Mouse (Mus musculus) hindbrain, postnatal 0 days (tissue): ENCODE data around the gene Itpr1. TPM values are rescaled to one million over a fixed set of nuclear protein-coding genes. Genes with fewer than 3 reads are reported as not detected.

Experiments used
- ATAC-seq: fragments of 200-750 bp; cut with Nextera tagmentation; 2 replicates; pipeline ENCODE4 v1.8.0; 2017; ENCODE audit warnings: mild to moderate bottlenecking, moderate TSS enrichment, moderate library complexity
- DNase-seq: peaks from one replicate; pipeline ENCODE4 v3.0.0-alpha.2; 2015; ENCODE audit warnings: low spot score
- H3K27ac ChIP-seq: fragments of 300-500 bp; sonication (generic); 2 replicates; pipeline ENCODE4 v1.5.1; 2014; ENCODE audit warnings: mild to moderate bottlenecking
- H3K27me3 ChIP-seq: fragments of 300-500 bp; sonication (generic); 2 replicates; pipeline ENCODE4 v1.6.1; 2014; ENCODE audit warnings: low read length, mixed read lengths; ENCODE audit not compliant: insufficient read depth
- H3K36me3 ChIP-seq: fragments of 300-500 bp; sonication (generic); 2 replicates; pipeline ENCODE4 v1.6.1; 2014; ENCODE audit warnings: low read length, mixed read lengths; ENCODE audit not compliant: insufficient read depth
- H3K4me1 ChIP-seq: fragments of 300-500 bp; sonication (generic); 2 replicates; pipeline ENCODE4 v1.6.1; 2014; ENCODE audit warnings: antibody characterized with exemption, low read length, mixed read lengths; ENCODE audit not compliant: insufficient read depth
- H3K4me2 ChIP-seq: fragments of 300-500 bp; sonication (generic); 2 replicates; pipeline ENCODE4 v1.6.1; 2014; ENCODE audit warnings: low read depth, mild to moderate bottlenecking, low read length, moderate library complexity, mixed read lengths
- H3K4me3 ChIP-seq: fragments of 300-500 bp; sonication (generic); 2 replicates; pipeline ENCODE4 v1.5.1; 2014; ENCODE audit warnings: low read length
- H3K9ac ChIP-seq: fragments of 300-500 bp; sonication (generic); replicated peaks from 2 replicates; pipeline ENCODE4 v1.6.1; 2014; ENCODE audit warnings: mild to moderate bottlenecking, low read length, moderate library complexity, mixed read lengths
- H3K9me3 ChIP-seq: fragments of 300-500 bp; sonication (generic); 2 replicates; pipeline ENCODE4 v1.6.1; 2016; ENCODE audit warnings: low read length, mixed read lengths
- CTCF ChIP-seq: IDR thresholded peaks from 2 replicates; pipeline ENCODE4 v1.5.1; 2016; ENCODE audit warnings: antibody characterized with exemption, control low read depth, low read depth
- WGBS: fragments of 180-500 bp; shearing (Covaris S2); extraction: QIAGEN DNeasy Blood & Tissue Kit; methylation state at CpG from one replicate; pipeline ENCODE4 v1.1.7; 2014; 5-methylcytosine and 5-hydroxymethylcytosine counted together
- polyA plus RNA-seq: library from polyadenylated mRNA; unstranded; fragments of >200 nt; fragmentation: Nextera tagmentation; extraction: Ambion mirVana; gene quantifications from 2 replicates; pipeline ENCODE4 v1.2.1, GENCODE M21; 2015
- total RNA-seq: library from RNA; depleted of rRNA; stranded (reverse); fragments of >200 nt; gene quantifications from 2 replicates; pipeline ENCODE4 v1.2.3, GENCODE M21; 2014

Itpr1 gene
- total and polyA plus RNA-seq, 2 experiments from 2014 or later = 7.2 to 47.1 TPM

GRCm38 (mm10) chr6:108529150-108529549 is 316.3 kb downstream of the Itpr1 start:
- ATAC-seq (no peak), DNase-seq (no peak)
- H3K27me3 ChIP-seq = no peaks in the 10 kb centered on the region
- no peaks in the 10 kb centered on the region for H3K36me3 ChIP-seq
- H3K4me3 ChIP-seq = no peak overlapping the region
- H3K4me2 ChIP-seq = no peak overlapping the region
- H3K27ac ChIP-seq = no peak overlapping the region
- TF ChIP-seq CTCF = no peak
- no peaks in the 10 kb centered on the region for H3K4me1 ChIP-seq
- no peaks in the 10 kb centered on the region for H3K9me3 ChIP-seq
- 78% methylated on average over 3 of the region's 3 CpGs for WGBS
- H3K9ac ChIP-seq = no peak overlapping the region

- no peaks in the 10 kb centered on the region for H3K4me1 ChIP-seq
- 31% methylated on average over 6 of the region's 6 CpGs for WGBS
- no peak for TF ChIP-seq CTCF
- no peak overlapping the region for H3K9ac ChIP-seq
- no peak overlapping the region for H3K4me2 ChIP-seq
- no peaks in the 10 kb centered on the region for H3K27me3 ChIP-seq
- no peaks in the 10 kb centered on the region for H3K9me3 ChIP-seq
- ATAC-seq (peak; percentile 36; the same call in 1 of the 2 replicates), DNase-seq (no peak)
- H3K27ac ChIP-seq = no peak overlapping the region
- no peak overlapping the region for H3K4me3 ChIP-seq
- H3K36me3 ChIP-seq = no peaks in the 10 kb centered on the region
Observed at GRCm38 (mm10) chr6:108530781-108531323, 318.0 kb downstream of the Itpr1 start.

- Histone ChIP-seq H3K9me3 (no peaks in the 10 kb centered on the region), H3K4me1 (no peaks in the 10 kb centered on the region), H3K9ac (no peak overlapping the region), H3K36me3 (no peaks in the 10 kb centered on the region), H3K4me3 (no peak overlapping the region), H3K27ac (no peak overlapping the region), H3K4me2 (no peak overlapping the region), H3K27me3 (no peaks in the 10 kb centered on the region)
- no peak for TF ChIP-seq CTCF
- ATAC-seq (peak; percentile 38; the same call in 1 of the 2 replicates), DNase-seq (no peak)
- 50% methylated on average over 12 of the region's 12 CpGs for WGBS
Observed at GRCm38 (mm10) chr6:108531324-108532311, 318.7 kb downstream of the Itpr1 start.

GRCm38 (mm10) chr6:108532486-108533179 is 319.7 kb downstream of the Itpr1 start:
- Histone ChIP-seq H3K9ac (no peak overlapping the region), H3K27me3 (no peaks in the 10 kb centered on the region), H3K9me3 (no peaks in the 10 kb centered on the region), H3K27ac (no peak overlapping the region), H3K36me3 (no peaks in the 10 kb centered on the region), H3K4me3 (no peak overlapping the region), H3K4me2 (no peak overlapping the region), H3K4me1 (no peaks in the 10 kb centered on the region)
- WGBS = 81% methylated on average over 10 of the region's 10 CpGs
- no peak for TF ChIP-seq CTCF
- DNase-seq (no peak), ATAC-seq (no peak)

- no peaks in the 10 kb centered on the region for H3K27me3 ChIP-seq
- TF ChIP-seq CTCF = no peak
- WGBS = 89% methylated on average over 5 of the region's 5 CpGs
- no peak overlapping the region for H3K4me3 ChIP-seq
- no peak for ATAC-seq
- H3K4me1 ChIP-seq = no peaks in the 10 kb centered on the region
- no peaks in the 10 kb centered on the region for H3K36me3 ChIP-seq
- no peak for DNase-seq
- H3K9me3 ChIP-seq = no peaks in the 10 kb centered on the region
- no peak overlapping the region for H3K9ac ChIP-seq
- H3K27ac ChIP-seq = no peak overlapping the region
- no peak overlapping the region for H3K4me2 ChIP-seq
Observed at GRCm38 (mm10) chr6:108534139-108534538, 321.2 kb downstream of the Itpr1 start.

GRCm38 (mm10) chr6:108534596-108534995 is 321.7 kb downstream of the Itpr1 start:
- 84% methylated on average over 6 of the region's 6 CpGs for WGBS
- ATAC-seq (no peak), DNase-seq (no peak)
- no peak for TF ChIP-seq CTCF
- no peaks in the 10 kb centered on the region for H3K27me3 ChIP-seq
- no peak overlapping the region for H3K4me2 ChIP-seq
- no peaks in the 10 kb centered on the region for H3K4me1 ChIP-seq
- H3K27ac ChIP-seq = no peak overlapping the region
- no peaks in the 10 kb centered on the region for H3K9me3 ChIP-seq
- no peak overlapping the region for H3K4me3 ChIP-seq
- no peaks in the 10 kb centered on the region for H3K36me3 ChIP-seq
- no peak overlapping the region for H3K9ac ChIP-seq
